Mouse (Mus musculus) hindbrain, embryonic 15.5 days (tissue): ENCODE measurements around the gene Nr2e1. TPM values are rescaled to one million over a fixed set of nuclear protein-coding genes. Genes with fewer than 3 reads are reported as not detected.
A peak's percentile ranks its signal among the peaks of the same experiment; 100 is the strongest.

Source experiments
- ATAC-seq: fragments of 200-750 bp; cut with Nextera tagmentation; 2 replicates; pipeline ENCODE4 v1.8.0; 2017; ENCODE audit warnings: low read depth, moderate number of reproducible peaks, moderate TSS enrichment; ENCODE audit not compliant: low FRiP score
- H3K27ac ChIP-seq: fragments of 300-500 bp; sonication (generic); replicated peaks from 2 replicates; pipeline ENCODE4 v1.5.1; 2015; ENCODE audit warnings: mild to moderate bottlenecking, inconsistent platforms
- H3K27me3 ChIP-seq: fragments of 300-500 bp; sonication (generic); 2 replicates; pipeline ENCODE4 v1.6.1; 2015; ENCODE audit warnings: control low read depth, inconsistent platforms
- H3K36me3 ChIP-seq: fragments of 300-500 bp; sonication (generic); 2 replicates; pipeline ENCODE4 v1.6.1; 2015; ENCODE audit warnings: control low read depth, inconsistent platforms
- H3K4me1 ChIP-seq: fragments of 300-500 bp; sonication (generic); replicated peaks from 2 replicates; pipeline ENCODE4 v1.6.1; 2015; ENCODE audit warnings: control low read depth, inconsistent platforms
- H3K4me2 ChIP-seq: fragments of 300-500 bp; sonication (generic); 2 replicates; pipeline ENCODE4 v1.6.1; 2015; ENCODE audit warnings: moderate library complexity, mild to moderate bottlenecking, inconsistent platforms
- H3K4me3 ChIP-seq: fragments of 300-500 bp; sonication (generic); 2 replicates; pipeline ENCODE4 v1.5.1; 2015; ENCODE audit warnings: mild to moderate bottlenecking, inconsistent platforms
- H3K9ac ChIP-seq: fragments of 300-500 bp; sonication (generic); 2 replicates; pipeline ENCODE4 v1.6.1; 2015; ENCODE audit warnings: inconsistent platforms
- H3K9me3 ChIP-seq: fragments of 300-500 bp; sonication (generic); 2 replicates; pipeline ENCODE4 v1.6.1; 2016; ENCODE audit warnings: control low read depth, inconsistent platforms
- WGBS: fragments of 180-500 bp; shearing (Covaris S2); methylation state at CpG from one replicate; pipeline ENCODE4 v1.1.7; 2015; 5-methylcytosine and 5-hydroxymethylcytosine counted together
- polyA plus RNA-seq: library from polyadenylated mRNA; unstranded; fragments of >200 nt; fragmentation: Nextera tagmentation; extraction: Ambion mirVana; gene quantifications from 2 replicates; pipeline ENCODE4 v1.2.1, GENCODE M21; 2015

The Nr2e1 gene
- polyA plus RNA-seq, 1 experiment from 2014 or later: 0.87 TPM

DNA sequence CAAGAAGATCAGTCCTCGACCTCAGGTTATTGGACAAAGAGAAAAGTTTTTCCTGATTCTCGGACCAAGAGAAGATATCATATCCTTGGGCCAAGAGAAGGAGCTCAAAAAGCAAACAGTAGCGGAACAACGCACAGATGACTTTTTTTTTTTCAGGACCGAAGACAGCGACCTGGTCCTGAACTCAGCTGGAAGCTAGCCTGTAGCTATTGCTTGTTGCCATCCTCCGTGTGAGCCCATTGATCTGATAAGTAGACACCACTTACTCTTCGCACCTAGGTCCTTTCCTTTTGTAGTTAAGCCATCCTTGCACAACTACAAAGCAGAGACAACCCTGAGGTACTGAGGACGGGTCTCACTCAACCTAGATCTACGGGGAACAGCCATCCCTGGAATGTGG lies 8.8 kb downstream of the Nr2e1 start:
- H3K4me2 ChIP-seq: no peak overlapping the region
- 2% methylated on average over 10 of the region's 10 CpGs for WGBS
- H3K4me3 ChIP-seq: no peak overlapping the region
- H3K9ac ChIP-seq: no peak overlapping the region
- no peaks in the 10 kb centered on the region for H3K36me3 ChIP-seq
- H3K27ac ChIP-seq: no peak overlapping the region
- H3K9me3 ChIP-seq: no peaks in the 10 kb centered on the region
- peaks cover 97% of the 10 kb centered on the region for H3K27me3 ChIP-seq
- ATAC-seq: no peak
- H3K4me1 ChIP-seq: peaks cover 9% of the 10 kb centered on the region

DNA sequence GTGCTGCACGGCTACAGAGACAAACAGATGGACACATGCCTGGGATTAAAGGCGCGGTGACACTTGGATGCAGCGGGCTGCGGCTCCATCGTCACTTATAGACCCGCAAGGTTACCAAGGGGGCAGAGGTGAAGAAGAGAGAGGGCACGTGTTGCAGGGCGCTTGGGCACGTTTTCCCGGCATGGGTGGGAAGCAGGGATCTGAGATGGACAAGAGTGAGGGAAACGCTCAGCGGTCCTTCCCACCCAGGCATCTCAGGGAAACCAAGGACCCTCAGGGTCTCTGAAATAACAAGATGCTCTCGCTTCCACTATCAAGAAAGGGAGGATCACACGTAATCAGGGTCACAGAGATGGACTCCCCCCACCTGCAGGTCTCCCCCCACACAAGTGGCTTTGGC lies 10.5 kb downstream of the Nr2e1 start:
- Histone ChIP-seq H3K4me1 (peaks cover 6% of the 10 kb centered on the region), H3K27ac (no peak overlapping the region), H3K27me3 (peaks cover 95% of the 10 kb centered on the region), H3K4me2 (peak overlapping the region; percentile 39), H3K4me3 (peak overlapping the region; percentile 13), H3K9me3 (no peaks in the 10 kb centered on the region), H3K36me3 (no peaks in the 10 kb centered on the region), H3K9ac (no peak overlapping the region)
- WGBS: 1% methylated on average over 15 of the region's 15 CpGs
- ATAC-seq: no peak

- no peak overlapping the region for H3K9ac ChIP-seq
- 1% methylated on average over 20 of the region's 20 CpGs for WGBS
- peaks cover 6% of the 10 kb centered on the region for H3K4me1 ChIP-seq
- H3K36me3 ChIP-seq: no peaks in the 10 kb centered on the region
- H3K27me3 ChIP-seq: peaks cover 94% of the 10 kb centered on the region
- no peaks in the 10 kb centered on the region for H3K9me3 ChIP-seq
- H3K4me2 ChIP-seq: peak overlapping the region; percentile 39
- H3K4me3 ChIP-seq: peak overlapping the region; percentile 13
- no peak overlapping the region for H3K27ac ChIP-seq
- ATAC-seq: 0 out of 2 replicates have a peak, but pooled peaks have one; percentile 8
Measured at GRCm38 (mm10) chr10:42572567-42572966, 10.9 kb downstream of the Nr2e1 start.

DNA sequence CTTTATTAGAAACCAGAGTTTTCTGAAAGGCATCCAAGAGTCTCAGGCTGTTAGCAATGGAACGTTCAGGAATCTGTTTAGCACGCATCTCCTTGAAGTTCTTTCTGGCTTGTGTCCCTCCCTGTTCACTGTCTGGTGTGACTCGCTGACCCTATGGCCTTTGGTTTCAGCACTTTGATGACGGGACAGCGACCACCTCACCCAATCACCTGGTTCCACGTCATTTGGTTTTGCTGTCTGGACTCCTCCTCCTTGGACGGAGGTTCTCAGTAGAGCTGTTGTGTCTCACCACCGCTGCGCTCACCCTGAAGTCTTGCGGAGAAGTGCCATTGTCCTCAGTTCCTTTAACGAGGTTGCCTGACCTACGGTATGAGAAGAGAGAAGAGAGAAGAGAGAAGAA lies 21.2 kb downstream of the Nr2e1 start:
- no peak overlapping the region for H3K27ac ChIP-seq
- no peak overlapping the region for H3K4me3 ChIP-seq
- no peaks in the 10 kb centered on the region for H3K36me3 ChIP-seq
- ATAC-seq: no peak
- peaks cover 52% of the 10 kb centered on the region for H3K27me3 ChIP-seq
- H3K4me2 ChIP-seq: no peak overlapping the region
- WGBS: 2% methylated on average over 12 of the region's 12 CpGs
- no peaks in the 10 kb centered on the region for H3K9me3 ChIP-seq
- no peaks in the 10 kb centered on the region for H3K4me1 ChIP-seq
- no peak overlapping the region for H3K9ac ChIP-seq

GRCm38 (mm10) chr10:42559581-42560200 lies 23.7 kb downstream of the Nr2e1 start:
- Histone ChIP-seq H3K27ac (no peak overlapping the region), H3K9me3 (no peaks in the 10 kb centered on the region), H3K4me3 (no peak overlapping the region), H3K4me2 (no peak overlapping the region), H3K4me1 (no peaks in the 10 kb centered on the region), H3K9ac (no peak overlapping the region), H3K27me3 (peaks cover 26% of the 10 kb centered on the region), H3K36me3 (no peaks in the 10 kb centered on the region)
- ATAC-seq: no peak
- 84% methylated on average over 5 of the region's 5 CpGs for WGBS

DNA sequence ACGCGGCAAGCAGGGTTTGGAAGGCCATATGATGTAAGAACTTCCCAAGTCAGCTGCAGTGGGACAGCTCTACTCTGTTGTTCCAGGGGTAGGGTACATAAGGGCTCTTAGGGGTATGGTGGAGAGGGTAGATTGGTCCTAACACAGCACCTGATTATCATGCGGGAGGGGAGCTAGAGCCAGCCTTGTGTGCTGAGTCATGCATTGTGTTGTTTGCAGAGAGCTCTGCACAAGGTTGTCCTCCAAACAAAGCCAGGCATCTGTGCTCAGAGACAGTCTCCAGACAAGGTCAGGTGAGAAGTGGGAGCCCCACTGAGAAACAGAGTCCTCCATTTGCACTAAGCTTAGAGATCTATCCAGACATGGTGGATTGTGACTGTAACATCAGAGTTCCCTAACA lies 36.9 kb downstream of the Nr2e1 start:
- Histone ChIP-seq H3K27ac (no peak overlapping the region), H3K27me3 (no peaks in the 10 kb centered on the region), H3K4me2 (no peak overlapping the region), H3K9me3 (no peaks in the 10 kb centered on the region), H3K9ac (no peak overlapping the region), H3K4me3 (no peak overlapping the region), H3K36me3 (no peaks in the 10 kb centered on the region), H3K4me1 (no peaks in the 10 kb centered on the region)
- ATAC-seq: no peak
- 93% methylated on average over 3 of the region's 3 CpGs for WGBS

DNA sequence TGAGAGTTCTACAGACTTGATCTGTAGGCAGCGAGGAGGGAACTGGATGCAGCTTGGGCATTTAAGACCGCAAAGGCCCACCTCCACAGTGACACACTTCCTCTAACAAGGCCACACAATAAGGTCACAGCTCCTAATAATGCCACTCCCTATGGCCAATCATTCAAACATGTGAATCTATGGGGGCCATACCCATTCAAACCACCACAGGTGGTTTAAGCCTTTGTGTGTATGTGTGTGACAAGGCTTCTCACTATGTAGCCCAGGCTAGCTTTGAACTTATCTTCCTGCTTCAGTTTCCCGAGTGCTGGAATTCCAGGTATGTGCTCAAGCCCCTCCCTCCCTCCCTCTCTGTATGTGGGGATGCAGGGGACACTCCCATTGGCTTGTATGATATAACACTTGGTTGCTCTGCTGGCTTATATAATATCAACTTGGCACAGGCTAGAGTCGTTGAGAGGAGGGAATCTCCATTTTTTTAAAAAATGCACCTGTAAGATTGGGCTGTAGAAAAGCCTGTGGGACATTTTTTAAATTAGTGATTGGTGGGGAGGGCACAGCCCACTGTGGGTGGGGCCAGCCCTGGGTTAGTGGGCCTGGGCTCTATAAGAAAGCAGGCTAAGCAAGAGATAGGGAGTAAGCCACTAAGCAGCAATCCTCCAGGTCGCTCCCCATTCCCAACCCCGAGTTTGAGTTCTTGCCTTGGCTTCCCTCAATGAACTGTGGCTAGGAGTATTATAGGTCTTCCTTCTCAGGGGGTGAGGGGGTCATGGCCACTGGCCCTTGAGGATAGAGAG lies 37.5 kb downstream of the Nr2e1 start:
- Histone ChIP-seq H3K27ac (no peak overlapping the region), H3K4me1 (no peaks in the 10 kb centered on the region), H3K9ac (no peak overlapping the region), H3K36me3 (no peaks in the 10 kb centered on the region), H3K27me3 (no peaks in the 10 kb centered on the region), H3K9me3 (no peaks in the 10 kb centered on the region), H3K4me2 (no peak overlapping the region), H3K4me3 (no peak overlapping the region)
- no peak for ATAC-seq
- WGBS: 86% methylated on average over 6 of the region's 6 CpGs

GRCm38 (mm10) chr10:42537571-42538316 lies 45.7 kb downstream of the Nr2e1 start:
- H3K4me1 ChIP-seq: no peaks in the 10 kb centered on the region
- no peak overlapping the region for H3K4me3 ChIP-seq
- no peak overlapping the region for H3K9ac ChIP-seq
- no peak overlapping the region for H3K4me2 ChIP-seq
- WGBS: 89% methylated on average over 9 of the region's 9 CpGs
- no peak overlapping the region for H3K27ac ChIP-seq
- peaks cover 9% of the 10 kb centered on the region; the same call in 1 of the 2 replicates for H3K36me3 ChIP-seq
- ATAC-seq: no peak
- no peaks in the 10 kb centered on the region for H3K9me3 ChIP-seq
- H3K27me3 ChIP-seq: no peaks in the 10 kb centered on the region

- Histone ChIP-seq H3K9ac (no peak overlapping the region), H3K4me3 (no peak overlapping the region), H3K27ac (no peak overlapping the region), H3K4me2 (no peak overlapping the region), H3K9me3 (no peaks in the 10 kb centered on the region), H3K27me3 (no peaks in the 10 kb centered on the region), H3K36me3 (peaks cover 14% of the 10 kb centered on the region; the same call in 1 of the 2 replicates), H3K4me1 (no peaks in the 10 kb centered on the region)
- WGBS: 88% methylated on average over 11 of the region's 11 CpGs
- ATAC-seq: no peak
Measured at GRCm38 (mm10) chr10:42533836-42534453, 49.5 kb downstream of the Nr2e1 start.

DNA sequence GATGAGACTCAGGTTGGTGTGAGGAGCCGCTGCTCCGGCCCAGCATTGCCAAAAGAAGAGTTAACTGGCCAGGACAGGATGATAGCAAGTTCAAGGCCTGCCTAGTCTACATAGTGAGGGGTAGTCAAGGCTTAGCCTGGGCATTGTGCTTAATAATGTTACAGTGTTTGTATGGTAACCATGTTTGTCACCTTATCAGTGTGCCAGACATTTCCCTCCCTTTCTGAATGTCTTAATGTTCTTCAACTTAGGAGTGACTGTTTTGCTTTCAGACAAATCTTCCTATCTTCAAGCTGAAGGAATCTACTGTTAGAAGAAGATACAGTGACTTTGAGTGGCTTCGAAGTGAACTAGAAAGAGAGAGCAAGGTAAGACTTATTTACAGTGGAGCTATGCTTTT lies 57.8 kb downstream of the Nr2e1 start:
- Histone ChIP-seq H3K4me1 (no peaks in the 10 kb centered on the region), H3K27me3 (no peaks in the 10 kb centered on the region), H3K4me3 (no peak overlapping the region), H3K27ac (no peak overlapping the region), H3K4me2 (no peak overlapping the region), H3K9me3 (no peaks in the 10 kb centered on the region), H3K36me3 (peaks cover 21% of the 10 kb centered on the region; the same call in 1 of the 2 replicates), H3K9ac (no peak overlapping the region)
- 97% methylated on average over 3 of the region's 3 CpGs for WGBS
- no peak for ATAC-seq

- peaks cover 20% of the 10 kb centered on the region; the same call in 1 of the 2 replicates for H3K36me3 ChIP-seq
- no peak for ATAC-seq
- H3K9me3 ChIP-seq: no peaks in the 10 kb centered on the region
- no peak overlapping the region for H3K9ac ChIP-seq
- H3K4me1 ChIP-seq: no peaks in the 10 kb centered on the region
- no peak overlapping the region for H3K4me3 ChIP-seq
- no peak overlapping the region for H3K27ac ChIP-seq
- 80% methylated on average over 11 of the region's 11 CpGs for whole genome bisulfite sequencing
- H3K4me2 ChIP-seq: no peak overlapping the region
- no peaks in the 10 kb centered on the region for H3K27me3 ChIP-seq
Measured at GRCm38 (mm10) chr10:42523556-42524162, 59.8 kb downstream of the Nr2e1 start.
